Mouse (Mus musculus) hindlimb bud, embryonic 11.5 days (tissue): ENCODE data around the gene Apoc1.

ENCODE experiments used
- DNase-seq: peaks from one replicate; pipeline ENCODE4 v3.0.0-alpha.2; 2012; ENCODE audit warnings: low read depth, low spot score; ENCODE audit errors: extremely low spot score

Apoc1 gene

GRCm38 (mm10) chr7:19710650-19711049 is 18.2 kb upstream of the Apoc1 start:
- no peak for DNase-seq

GRCm38 (mm10) chr7:19705271-19705670 is 12.8 kb upstream of the Apoc1 start:
- no peak for DNase-seq

- DNase-seq: no peak
These were observed 12.0 kb upstream of the Apoc1 start for GRCm38 (mm10) chr7:19704475-19704874.

GRCm38 (mm10) chr7:19702859-19703555 is 10.5 kb upstream of the Apoc1 start:
- DNase-seq: no peak

GRCm38 (mm10) chr7:19701069-19701761 is 8.8 kb upstream of the Apoc1 start:
- no peak for DNase-seq

- no peak for DNase-seq
These were observed 8.0 kb upstream of the Apoc1 start for GRCm38 (mm10) chr7:19700299-19701068.

- no peak for DNase-seq
These were observed 7.3 kb upstream of the Apoc1 start for GRCm38 (mm10) chr7:19699827-19700148.

- no peak for DNase-seq
These were observed 6.7 kb upstream of the Apoc1 start, which contains the start of gene Apoe for GRCm38 (mm10) chr7:19698907-19699826. Gene Apoe, minus strand, starts transcription at chr7:19699188.

GRCm38 (mm10) chr7:19697949-19698906 is 5.8 kb upstream of the Apoc1 start:
- no peak for DNase-seq

GRCm38 (mm10) chr7:19696336-19696873 is 3.9 kb upstream of the Apoc1 start:
- DNase-seq: no peak

GRCm38 (mm10) chr7:19695881-19696280 is 3.4 kb upstream of the Apoc1 start:
- no peak for DNase-seq

GRCm38 (mm10) chr7:19695213-19695594 is 2.7 kb upstream of the Apoc1 start:
- no peak for DNase-seq

GRCm38 (mm10) chr7:19694336-19695212 is 2.1 kb upstream of the Apoc1 start:
- DNase-seq: no peak

- no peak for DNase-seq
These were observed 961 bp upstream of the Apoc1 start for GRCm38 (mm10) chr7:19693421-19693820.

- DNase-seq: no peak
These were observed 1.0 kb downstream of the Apoc1 start for GRCm38 (mm10) chr7:19691434-19691833.

- no peak for DNase-seq
These were observed 1.6 kb downstream of the Apoc1 start for GRCm38 (mm10) chr7:19690845-19691244.

- DNase-seq: no peak
These were observed 3.8 kb downstream of the Apoc1 start for GRCm38 (mm10) chr7:19688611-19689010.

- no peak for DNase-seq
These were observed 4.4 kb downstream of the Apoc1 start for GRCm38 (mm10) chr7:19688101-19688500.
